Mouse (Mus musculus) thymus, adult 18-20 months (tissue): ENCODE measurements around the gene Gm13304.
"Not testable (repeated sequence)": the region's sequence is repeated elsewhere in the genome, so short reads cannot be mapped to it uniquely, and the experiment has no call there.

ENCODE experiments used
- DNase-seq, 2 experiments: peaks; one replicate each; pipeline ENCODE4 v3.0.0; 2022; ENCODE audit warnings: mixed read lengths in 2 of 2

Gene Gm13304

DNA sequence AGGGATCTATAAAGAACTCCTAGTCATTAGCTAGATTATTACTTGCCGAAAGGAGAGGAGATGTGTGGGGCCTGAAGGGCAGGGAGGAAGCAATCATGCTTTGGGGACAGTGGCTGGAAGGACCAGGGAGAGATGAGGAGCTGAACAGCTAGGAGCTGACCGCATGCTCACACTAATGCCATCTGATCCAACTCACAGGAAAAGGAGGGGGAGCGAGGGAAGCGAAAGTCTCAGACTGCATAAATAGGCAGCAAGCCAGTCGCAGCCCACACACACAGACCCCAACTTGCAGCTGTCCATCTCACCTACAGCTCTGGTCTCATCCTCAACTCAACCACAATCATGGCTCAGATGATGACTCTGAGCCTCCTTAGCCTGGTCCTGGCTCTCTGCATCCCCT, at the start of gene Gm13304:
Gene Gm13304, plus strand, starts transcription at position 301 of the 400 bp plus-strand sequence.
- not testable (repeated sequence) for DNase-seq

DNA sequence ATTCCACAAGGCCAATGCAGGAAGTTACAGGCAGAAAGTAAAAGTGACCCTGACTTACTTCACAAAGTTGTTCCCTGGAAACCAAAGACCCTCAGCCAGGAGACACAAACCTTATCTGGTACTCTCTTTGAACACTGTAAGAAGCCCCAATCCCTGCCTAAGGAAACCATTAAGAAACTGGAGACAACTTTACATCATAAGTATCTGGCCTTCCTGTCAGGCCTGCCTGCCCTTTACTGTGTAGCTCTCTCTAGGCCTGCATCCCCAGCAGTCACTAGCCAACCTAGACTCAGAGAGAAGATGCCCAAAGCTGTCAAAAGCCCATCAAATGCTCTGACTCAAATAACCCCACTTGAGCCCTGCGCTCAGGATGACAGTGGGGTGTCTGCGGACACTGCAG, 23.7 kb upstream of the Gm13304 start, which contains the start of gene Gm3893:
Gene Gm3893, plus strand, starts transcription at position 301 of the 400 bp plus-strand sequence.
- DNase-seq = not testable (repeated sequence)

- DNase-seq = not testable (repeated sequence)
Measured at GRCm38 (mm10) chr4:42153136-42153535, 38.5 kb downstream of the Gm13304 start, which contains the start of gene Gm13306. Gm13306 (plus strand) TSS chr4:42153436.
